Mouse (Mus musculus): ENCODE data around the gene Aqp7.

DNA sequence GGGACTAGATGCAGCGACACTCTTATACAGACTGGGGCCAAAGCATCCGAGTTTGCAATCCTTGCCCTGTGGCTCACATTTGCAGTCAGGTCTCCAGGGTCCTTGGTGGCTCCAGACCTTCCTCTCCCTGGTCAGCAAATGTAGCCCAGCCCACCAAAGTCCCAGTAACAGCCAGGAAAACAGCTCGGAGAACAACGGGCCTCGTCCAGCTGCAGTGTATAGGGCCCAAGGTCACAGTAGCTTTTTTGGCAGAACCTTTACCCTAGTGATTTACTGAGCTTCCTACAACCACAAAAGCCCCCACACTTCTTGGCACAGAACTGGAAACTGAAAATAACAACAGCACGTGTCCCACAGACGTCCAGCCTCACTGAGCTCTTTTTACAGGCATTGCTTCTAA is 7.0 kb downstream of the Aqp7 start:
- TF ChIP-seq POLR2A (IDR thresholded peaks at IDR 0.05; ENCODE audit: insufficient read depth, low read depth, low read length) (no peak), CTCF (IDR thresholded peaks at IDR 0.05; ENCODE audit: insufficient read depth, low read depth, low read length) (no peak)

All from olfactory bulb, adult 2 months (tissue).